Mouse (Mus musculus) ES-Bruce4 (cell line): ENCODE data around the gene Ddx50.

Experiments
- CTCF ChIP-seq: IDR thresholded peaks from one replicate; pipeline ENCODE4 v1.8.1; 2011; ENCODE audit warnings: low read depth, low read length
- EP300 ChIP-seq: IDR thresholded peaks from 2 replicates; pipeline ENCODE4 v1.6.1; 2011; ENCODE audit warnings: low read depth, low read length; ENCODE audit not compliant: insufficient read depth
- POLR2A ChIP-seq: IDR thresholded peaks from one replicate; pipeline ENCODE4 v1.8.1; 2011; ENCODE audit warnings: low read length; ENCODE audit not compliant: insufficient read depth

DNA sequence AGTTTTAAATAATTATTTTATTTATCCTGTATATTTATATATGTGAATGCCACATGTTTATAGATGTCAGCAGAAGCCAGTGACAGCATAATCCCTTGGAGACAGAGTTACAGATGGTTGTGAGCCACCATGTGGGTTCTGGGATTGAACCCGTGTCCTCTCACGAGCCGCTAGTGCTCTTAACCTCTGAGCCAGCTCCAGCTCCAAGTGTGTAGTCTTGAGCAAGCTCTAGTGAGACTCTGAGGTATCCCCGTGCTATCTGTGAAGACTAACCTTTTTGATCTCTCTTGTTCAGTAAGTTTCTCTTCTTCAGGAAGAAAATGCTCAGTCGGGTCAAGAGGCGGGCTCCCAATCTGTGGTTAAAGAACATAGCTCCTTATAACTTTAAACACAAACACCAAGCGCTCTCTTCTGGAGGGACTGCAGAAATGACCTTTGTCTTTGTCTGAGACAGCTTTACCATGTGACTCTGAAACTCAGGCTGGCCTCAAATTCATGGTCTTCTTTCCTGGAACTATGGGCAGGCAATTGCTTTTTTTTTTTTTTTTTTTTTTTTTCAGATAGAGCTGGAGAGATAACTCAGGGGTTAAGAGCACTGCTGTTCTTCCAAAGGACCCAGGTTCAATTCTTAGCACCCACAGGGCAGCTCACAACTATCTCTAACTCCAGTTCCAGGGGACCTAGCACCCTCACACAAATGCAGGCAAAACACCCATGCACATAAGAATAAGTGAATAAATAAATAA lies 80.7 kb downstream of the Ddx50 start:
- no peak for TF ChIP-seq CTCF
- no peak for TF ChIP-seq POLR2A
- no peak for TF ChIP-seq EP300
